9 mouse cellular contexts compared by ENCODE assay signal in genomic region chr19:53838850-53839249, GRCm38 (mm10). TPM values are rescaled to one million over a fixed set of nuclear protein-coding genes. Genes with fewer than 3 reads are reported as not detected.
DNase-seq lines count a peak whose midpoint lies in the region; ATAC-seq and TF ChIP-seq lines count a peak whose summit lies in the region.
"Had no signal": no experiment of that assay in that cellular context is flagged by ENCODE, and none has a peak within 500 bp of the region (broad histone marks: within the 10 kb centered on the region; RNA-seq: fewer than 3 reads in every experiment).

No protein-coding gene starts in this region.

- H3K27ac ChIP-seq in hindbrain, postnatal 0 days, result no peak overlapping the region
- no peak overlapping the region for H3K27ac ChIP-seq in hindbrain, embryonic 13.5 days
- peak overlapping the region; percentile 57; the same call in 1 of the 2 replicates for H3K27ac ChIP-seq in embryonic facial prominence, embryonic 13.5 days
- H3K27ac ChIP-seq: embryonic facial prominence, embryonic 12.5 days had no signal

- H3K4me3 ChIP-seq in hindbrain, postnatal 0 days (ENCODE audit: low read length), result no peak overlapping the region
- H3K4me3 ChIP-seq in hindbrain, embryonic 13.5 days, result no peak overlapping the region
- H3K4me3 ChIP-seq in embryonic facial prominence, embryonic 13.5 days, result no peak overlapping the region
- H3K4me3 ChIP-seq: embryonic facial prominence, embryonic 12.5 days had no signal

- DNase-seq in hindbrain, postnatal 0 days (ENCODE audit: low spot score), result peak; percentile 38
- peak; percentile 36 for DNase-seq in NIH3T3 (ENCODE audit: low read depth)
- DNase-seq in naive thymus-derived CD4-positive, alpha-beta T cell, adult 2 months (ENCODE audit: low read depth), result peak; percentile 35
- DNase-seq in adrenal gland, adult (ENCODE audit: inconsistent age in 2 of 2, low spot score in 1 of 2), result no peak
- DNase-seq in gastrocnemius, postnatal 36 days, result no peak
- DNase-seq in adrenal gland, adult 2 months, result no peak

- WGBS in hindbrain, postnatal 0 days, result 72% methylated on average over 9 of the region's 9 CpGs
- WGBS in hindbrain, embryonic 13.5 days, result 67% methylated on average over 9 of the region's 9 CpGs
- WGBS in embryonic facial prominence, embryonic 13.5 days, result 48% methylated on average over 9 of the region's 9 CpGs

- peak; percentile 46; the same call in 1 of the 2 replicates for TF ChIP-seq CTCF in hindbrain, postnatal 0 days (IDR thresholded peaks at IDR 0.05; ENCODE audit: low read depth)

- H3K9ac ChIP-seq in hindbrain, postnatal 0 days (replicated peaks; ENCODE audit: low read length), result no peak overlapping the region
- H3K9ac ChIP-seq in hindbrain, embryonic 13.5 days, result no peak overlapping the region
- H3K9ac ChIP-seq in embryonic facial prominence, embryonic 13.5 days, result 0 out of 2 replicates have a peak overlapping the region, but pooled peaks have one; percentile 21
- H3K9ac ChIP-seq: embryonic facial prominence, embryonic 12.5 days had no signal

- no peak overlapping the region for H3K4me2 ChIP-seq in hindbrain, postnatal 0 days (ENCODE audit: low read depth, low read length)
- no peak overlapping the region for H3K4me2 ChIP-seq in hindbrain, embryonic 13.5 days
- no peak overlapping the region for H3K4me2 ChIP-seq in embryonic facial prominence, embryonic 13.5 days
- H3K4me2 ChIP-seq: embryonic facial prominence, embryonic 12.5 days had no signal

- H3K9me3 ChIP-seq in hindbrain, postnatal 0 days (ENCODE audit: low read length), result no peaks in the 10 kb centered on the region
- no peaks in the 10 kb centered on the region for H3K9me3 ChIP-seq in hindbrain, embryonic 13.5 days
- H3K9me3 ChIP-seq in embryonic facial prominence, embryonic 13.5 days, result no peaks in the 10 kb centered on the region
- H3K9me3 ChIP-seq: embryonic facial prominence, embryonic 12.5 days had no signal

- H3K4me1 ChIP-seq in hindbrain, postnatal 0 days (ENCODE audit: insufficient read depth, low read length), result no peaks in the 10 kb centered on the region; the same call in 1 of the 2 replicates
- H3K4me1 ChIP-seq in hindbrain, embryonic 13.5 days (replicated peaks), result peaks cover 6% of the 10 kb centered on the region
- peaks cover 31% of the 10 kb centered on the region for H3K4me1 ChIP-seq in embryonic facial prominence, embryonic 13.5 days

- intact Hi-C loops in gastrocnemius, postnatal 36 days (cut with DNase I), result no loop called here

- H3K36me3 ChIP-seq in hindbrain, postnatal 0 days (ENCODE audit: insufficient read depth, low read length), result no peaks in the 10 kb centered on the region
- H3K36me3 ChIP-seq in hindbrain, embryonic 13.5 days, result no peaks in the 10 kb centered on the region
- H3K36me3 ChIP-seq in embryonic facial prominence, embryonic 13.5 days, result no peaks in the 10 kb centered on the region
- H3K36me3 ChIP-seq: embryonic facial prominence, embryonic 12.5 days had no signal

- no peak; the same call in 1 of the 2 replicates for ATAC-seq in hindbrain, postnatal 0 days
- no peak for ATAC-seq in hindbrain, embryonic 13.5 days (ENCODE audit: low FRiP score)
- no peak for ATAC-seq in embryonic facial prominence, embryonic 13.5 days (ENCODE audit: insufficient number of reproducible peaks, insufficient read depth, low FRiP score, low TSS enrichment, low read depth)

- no peaks in the 10 kb centered on the region for H3K27me3 ChIP-seq in hindbrain, postnatal 0 days (ENCODE audit: insufficient read depth, low read length)
- H3K27me3 ChIP-seq in hindbrain, embryonic 13.5 days, result no peaks in the 10 kb centered on the region
- H3K27me3 ChIP-seq in embryonic facial prominence, embryonic 13.5 days, result no peaks in the 10 kb centered on the region
- H3K27me3 ChIP-seq: embryonic facial prominence, embryonic 12.5 days had no signal

RNA-seq across cellular contexts. Expression of gene Pdcd4, which starts 53.2 kb away (rescaled TPM):
- total RNA-seq in hindbrain, postnatal 0 days (2014; rRNA removed), result 10.0 and 13.1 TPM in 2 replicates
- 83.9 and 90.8 TPM in 2 replicates for polyA plus RNA-seq in hindbrain, postnatal 0 days (2015; fragmentation: Nextera tagmentation; extraction: Ambion mirVana)
- polyA plus RNA-seq in hindbrain, embryonic 13.5 days (2015; fragmentation: Nextera tagmentation; extraction: Ambion mirVana), result 75.4 and 82.8 TPM in 2 replicates
- polyA plus RNA-seq in embryonic facial prominence, embryonic 13.5 days (2015; fragmentation: Nextera tagmentation; extraction: Ambion mirVana), result 130 and 135 TPM in 2 replicates
- 10 to 100 TPM; 13.6 to 15.8 TPM for total RNA-seq in gastrocnemius, postnatal 36 days (2021)
- 100 to 1,000 TPM in 1 of 2 experiments, 10 to 100 TPM in 1; 75.5 to 102 TPM for total RNA-seq in adrenal gland, adult 2 months (2021)
- 2.5 and 2.6 TPM in 2 replicates for polyA plus RNA-seq in adrenal gland, adult 2 months (2012; rRNA removed)

Comparison
In these comparisons a context has a peak if more than half of its experiments do, and no peak if none do; other contexts are left out.
1. DNase-seq: peak in hindbrain, postnatal 0 days (single experiment), NIH3T3 (single experiment) and naive thymus-derived CD4-positive, alpha-beta T cell, adult 2 months (single experiment); none in adrenal gland, adult (0 of 2), gastrocnemius, postnatal 36 days (0 of 2) and adrenal gland, adult 2 months (single experiment).
2. RNA of gene Pdcd4, which starts 53.2 kb away (polyA plus RNA-seq): 130 to 135 TPM in embryonic facial prominence, embryonic 13.5 days, 83.9 to 90.8 TPM in hindbrain, postnatal 0 days and 75.4 to 82.8 TPM in hindbrain, embryonic 13.5 days; 2.5 to 2.6 TPM in adrenal gland, adult 2 months; every median in the first group is over 10 times any median in the second.